Mouse (Mus musculus) skeletal muscle tissue, adult 2 months (tissue): ENCODE data around the gene Gm7168.
"Not testable (repeated sequence)": the region's sequence is repeated elsewhere in the genome, so short reads cannot be mapped to it uniquely, and the experiment has no call there.

Source experiments
- DNase-seq: peaks from one replicate; pipeline ENCODE4 v3.0.0-alpha.2; 2012; ENCODE audit warnings: low read depth, low spot score

Gene Gm7168

GRCm38 (mm10) chr17:13948073-13948472, at the start of gene Gm7168:
Gene Gm7168, plus strand, starts transcription at chr17:13948373.
- DNase-seq = not testable (repeated sequence)

- no peak for DNase-seq
These were observed 49.3 kb upstream of the Gm7168 start for GRCm38 (mm10) chr17:13898838-13899237.

GRCm38 (mm10) chr17:13899241-13899640, 48.9 kb upstream of the Gm7168 start:
- no peak for DNase-seq

- no peak for DNase-seq
These were observed 44.4 kb upstream of the Gm7168 start for GRCm38 (mm10) chr17:13903793-13904192.

- DNase-seq = no peak
These were observed 41.1 kb upstream of the Gm7168 start for GRCm38 (mm10) chr17:13907082-13907481.

- no peak for DNase-seq
These were observed 40.5 kb upstream of the Gm7168 start for GRCm38 (mm10) chr17:13907681-13908080.

- DNase-seq = peak; percentile 28
These were observed 34.2 kb upstream of the Gm7168 start for GRCm38 (mm10) chr17:13913951-13914350.

- peak; percentile 75 for DNase-seq
These were observed 33.6 kb upstream of the Gm7168 start for GRCm38 (mm10) chr17:13914531-13914930.

- no peak for DNase-seq
These were observed 27.4 kb upstream of the Gm7168 start for GRCm38 (mm10) chr17:13920771-13921170.

GRCm38 (mm10) chr17:13923418-13923817, 24.8 kb upstream of the Gm7168 start:
- DNase-seq = no peak

- no peak for DNase-seq
These were observed 23.6 kb upstream of the Gm7168 start for GRCm38 (mm10) chr17:13924588-13924987.

GRCm38 (mm10) chr17:13925931-13926330, 22.2 kb upstream of the Gm7168 start:
- DNase-seq = no peak

- no peak for DNase-seq
These were observed 17.8 kb upstream of the Gm7168 start for GRCm38 (mm10) chr17:13930421-13930820.

GRCm38 (mm10) chr17:13935364-13935763, 12.8 kb upstream of the Gm7168 start:
- DNase-seq = not testable (repeated sequence)

- no peak for DNase-seq
These were observed 10.4 kb upstream of the Gm7168 start for GRCm38 (mm10) chr17:13937787-13938186.

GRCm38 (mm10) chr17:13938652-13939051, 9.5 kb upstream of the Gm7168 start:
- peak; percentile 76 for DNase-seq

- not testable (repeated sequence) for DNase-seq
These were observed 8.9 kb upstream of the Gm7168 start for GRCm38 (mm10) chr17:13939231-13939630.

- DNase-seq = no peak
These were observed 7.7 kb upstream of the Gm7168 start for GRCm38 (mm10) chr17:13940487-13940886.

- not testable (repeated sequence) for DNase-seq
These were observed 3.4 kb downstream of the Gm7168 start for GRCm38 (mm10) chr17:13951570-13951969.

GRCm38 (mm10) chr17:13958129-13958528, 10.0 kb downstream of the Gm7168 start:
- not testable (repeated sequence) for DNase-seq

- not testable (repeated sequence) for DNase-seq
These were observed 14.1 kb downstream of the Gm7168 start for GRCm38 (mm10) chr17:13962245-13962644.

- not testable (repeated sequence) for DNase-seq
These were observed 16.9 kb downstream of the Gm7168 start for GRCm38 (mm10) chr17:13965048-13965447.

- not testable (repeated sequence) for DNase-seq
These were observed 21.7 kb downstream of the Gm7168 start for GRCm38 (mm10) chr17:13969917-13970316.

GRCm38 (mm10) chr17:13970796-13971195, 22.6 kb downstream of the Gm7168 start:
- DNase-seq = not testable (repeated sequence)
